Mouse (Mus musculus) olfactory bulb, adult 2 months (tissue): ENCODE measurements around the gene Znrf1.

ENCODE experiments used
- CTCF ChIP-seq: fragments of 200-500 bp; IDR thresholded peaks from 2 replicates; pipeline ENCODE4 v1.5.1; 2012; ENCODE audit warnings: low read depth, mild to moderate bottlenecking, low read length, moderate library complexity; ENCODE audit not compliant: insufficient read depth
- POLR2A ChIP-seq: fragments of 200-500 bp; IDR thresholded peaks from 2 replicates; pipeline ENCODE4 v1.6.1; 2012; ENCODE audit warnings: mild to moderate bottlenecking, low read depth, low read length, moderate library complexity; ENCODE audit not compliant: insufficient read depth

GRCm38 (mm10) chr8:111594951-111595350, 59.1 kb downstream of the Znrf1 start:
- TF ChIP-seq CTCF = no peak
- TF ChIP-seq POLR2A = no peak
